Comparison of ENCODE assay signal across 8 mouse cellular contexts in genomic region chr6:117168321-117169011, GRCm38 (mm10). TPM values are rescaled to one million over a fixed set of nuclear protein-coding genes. Genes with fewer than 3 reads are reported as not detected.
DNase-seq lines count a peak whose midpoint lies in the region; ATAC-seq and TF ChIP-seq lines count a peak whose summit lies in the region.

Gene Cxcl12 (plus strand): TSS chr6:117168535.

- H3K9me3 ChIP-seq in ES-E14 (ENCODE audit: control insufficient read depth, insufficient read depth, low read depth, low read length) = no peaks in the 10 kb centered on the region
- no peaks in the 10 kb centered on the region for H3K9me3 ChIP-seq in forebrain, embryonic 14.5 days (replicated peaks; ENCODE audit: control insufficient read depth, low read length)
- H3K9me3 ChIP-seq in heart, postnatal 0 days (replicated peaks; ENCODE audit: control insufficient read depth, low read length) = no peaks in the 10 kb centered on the region

- in situ Hi-C loops in ES-E14 (cut with MboI; ENCODE audit: low sequenced_read_pairs in 2 of 2, unreplicated experiment in 2 of 2) = loop anchor here in 1 of 2 experiments (10.0 kb wide), 1 partner anchor 656 kb away; no protein-coding TSS in a partner anchor

- peaks cover 0 to 7% of the 10 kb centered on the region in 2 experiments; a peak in 1 of 4 replicates for H3K4me1 ChIP-seq in ES-E14 (ENCODE audit: control insufficient read depth in 2 of 2, insufficient read depth in 2 of 2, low read length in 2 of 2, poor library complexity in 1 of 2)
- H3K4me1 ChIP-seq in forebrain, embryonic 14.5 days (ENCODE audit: control insufficient read depth, insufficient read depth, low read length) = peaks cover 12% of the 10 kb centered on the region
- peaks cover 3% of the 10 kb centered on the region; the same call in 1 of the 2 replicates for H3K4me1 ChIP-seq in heart, postnatal 0 days (ENCODE audit: control insufficient read depth, insufficient read depth)

- peak within 1 kb of the TSS; percentile 91 for H3K4me2 ChIP-seq in forebrain, embryonic 14.5 days (ENCODE audit: low read length)
- H3K4me2 ChIP-seq in heart, postnatal 0 days (ENCODE audit: low read depth, low read length) = peak within 1 kb of the TSS; percentile 98

- TF ChIP-seq EP300 in heart, postnatal 0 days (IDR thresholded peaks at IDR 0.05; ENCODE audit: low read depth) = no peak

- peak; percentile 58; the same call in 1 of the 2 replicates for ATAC-seq in forebrain, embryonic 14.5 days
- ATAC-seq in heart, postnatal 0 days (ENCODE audit: insufficient read depth, low read depth) = peak; percentile 70

- no peaks in the 10 kb centered on the region for H3K36me3 ChIP-seq in ES-E14 (ENCODE audit: control insufficient read depth, insufficient read depth, low read length, poor library complexity, severe bottlenecking)
- no peaks in the 10 kb centered on the region for H3K36me3 ChIP-seq in forebrain, embryonic 14.5 days (ENCODE audit: control insufficient read depth, insufficient read depth, low read length)
- H3K36me3 ChIP-seq in heart, postnatal 0 days (replicated peaks; ENCODE audit: control insufficient read depth, insufficient read depth, low read length) = no peaks in the 10 kb centered on the region; the same call in 1 of the 2 replicates

- DNase-seq in ES-E14 (ENCODE audit: low read depth, low spot score) = no peak
- peak; percentile 84 for DNase-seq in adrenal gland, postnatal 10 days
- DNase-seq in forebrain, embryonic 14.5 days (ENCODE audit: low spot score) = peak; percentile 62
- DNase-seq in heart, postnatal 0 days (ENCODE audit: low spot score) = peak; percentile 59
- DNase-seq in kidney, postnatal 36 days = peak; percentile 82 to 89
- peak; percentile 34 to 43 for DNase-seq in lung, adult 18-20 months
- peak; percentile 52 for DNase-seq in ovary, postnatal 14 days (ENCODE audit: low spot score)
- DNase-seq in T-cell, adult 2 months (ENCODE audit: low spot score) = no peak

- H3K27ac ChIP-seq in ES-E14 (ENCODE audit: insufficient read depth, low read depth, low read length, poor library complexity, severe bottlenecking) = no peak within 1 kb of the TSS
- H3K27ac ChIP-seq in forebrain, embryonic 14.5 days (ENCODE audit: low read depth, low read length) = no peak within 1 kb of the TSS; the same call in 1 of the 2 replicates
- peak within 1 kb of the TSS; percentile 52 for H3K27ac ChIP-seq in heart, postnatal 0 days (ENCODE audit: low read depth)

- peaks cover 48% of the 10 kb centered on the region for H3K27me3 ChIP-seq in forebrain, embryonic 14.5 days (replicated peaks; ENCODE audit: control insufficient read depth, insufficient read depth, low read length)
- peaks cover 31% of the 10 kb centered on the region for H3K27me3 ChIP-seq in heart, postnatal 0 days (ENCODE audit: control insufficient read depth, insufficient read depth, low read length)

- under 1% methylated on average over 53 of the region's 64 CpGs for WGBS in forebrain, embryonic 14.5 days
- under 1% methylated on average over 63 of the region's 64 CpGs for WGBS in heart, postnatal 0 days

- H3K9ac ChIP-seq in ES-E14 (ENCODE audit: insufficient read depth, low read depth, low read length, poor library complexity, severe bottlenecking) = peak within 1 kb of the TSS; percentile 50
- peak within 1 kb of the TSS; percentile 64 for H3K9ac ChIP-seq in forebrain, embryonic 14.5 days (ENCODE audit: low read length)
- peak within 1 kb of the TSS; percentile 77 for H3K9ac ChIP-seq in heart, postnatal 0 days (replicated peaks; ENCODE audit: low read depth, low read length)

- peak within 1 kb of the TSS; percentile 67 to 77 for H3K4me3 ChIP-seq in ES-E14 (ENCODE audit: insufficient read depth in 1 of 2, low read depth in 1 of 2, low read length in 2 of 2, poor library complexity in 1 of 2, severe bottlenecking in 1 of 2)
- H3K4me3 ChIP-seq in forebrain, embryonic 14.5 days (ENCODE audit: low read depth, low read length) = peak within 1 kb of the TSS; percentile 56
- peak within 1 kb of the TSS; percentile 73 for H3K4me3 ChIP-seq in heart, postnatal 0 days (ENCODE audit: low read depth, low read length)

- no peak for TF ChIP-seq CTCF in heart, postnatal 0 days (IDR thresholded peaks at IDR 0.05; ENCODE audit: low read depth)

TF ChIP-seq in ES-E14, 5 proteins besides CTCF, POLR2A, EP300 and RAD21:
- TF ChIP-seq ZC3H11A (IDR thresholded peaks at IDR 0.05; ENCODE audit: borderline replicate concordance, low read depth, low read length) (no peak), ZNF384 (IDR thresholded peaks at IDR 0.05; ENCODE audit: low read depth, low read length) (no peak), HCFC1 (IDR thresholded peaks at IDR 0.05; ENCODE audit: borderline replicate concordance, insufficient read depth, low read length) (no peak), CHD2 (IDR thresholded peaks at IDR 0.05; ENCODE audit: low read depth, low read length) (no peak), MAFK (IDR thresholded peaks at IDR 0.05; ENCODE audit: insufficient read depth, low read depth, low read length) (no peak)

RNA-seq across cellular contexts. Expression of gene Cxcl12, which starts in this region (rescaled TPM):
- total RNA-seq in ES-E14 (2012; rRNA removed) = 1.8 and 11.6 TPM in 2 replicates
- 100 to 1,000 TPM; 113 to 126 TPM for total RNA-seq in adrenal gland, postnatal 10 days (2021)
- polyA plus RNA-seq in forebrain, embryonic 14.5 days (2014; fragmentation: Nextera tagmentation; extraction: Ambion mirVana) = 78.3 and 91.4 TPM in 2 replicates
- total RNA-seq in heart, postnatal 0 days (2014; rRNA removed; ENCODE audit: low replicate concordance) = 48.0 and 55.5 TPM in 2 replicates
- polyA plus RNA-seq in heart, postnatal 0 days (2015; fragmentation: Nextera tagmentation; extraction: Ambion mirVana) = 52.7 and 54.8 TPM in 2 replicates

Comparison
In these comparisons a context has a peak if more than half of its experiments do, and no peak if none do; other contexts are left out.
1. DNase-seq: peak in adrenal gland, postnatal 10 days (single experiment), forebrain, embryonic 14.5 days (single experiment), heart, postnatal 0 days (single experiment), kidney, postnatal 36 days (2 of 2), lung, adult 18-20 months (2 of 2) and ovary, postnatal 14 days (single experiment); none in ES-E14 (single experiment) and T-cell, adult 2 months (single experiment).
2. Peak in every context shown above with its lines, with median percentiles within 50 percentile points of each other: H3K4me3 ChIP-seq and H3K9ac ChIP-seq.